Mouse (Mus musculus): Measurements from ENCODE around the gene Clasp1. TPM values are rescaled to one million over a fixed set of nuclear protein-coding genes. Genes with fewer than 3 reads are reported as not detected.

The Clasp1 gene
- total and polyA plus RNA-seq, 3 experiments = 13.9 to 21.3 TPM; not detected in 1

DNA sequence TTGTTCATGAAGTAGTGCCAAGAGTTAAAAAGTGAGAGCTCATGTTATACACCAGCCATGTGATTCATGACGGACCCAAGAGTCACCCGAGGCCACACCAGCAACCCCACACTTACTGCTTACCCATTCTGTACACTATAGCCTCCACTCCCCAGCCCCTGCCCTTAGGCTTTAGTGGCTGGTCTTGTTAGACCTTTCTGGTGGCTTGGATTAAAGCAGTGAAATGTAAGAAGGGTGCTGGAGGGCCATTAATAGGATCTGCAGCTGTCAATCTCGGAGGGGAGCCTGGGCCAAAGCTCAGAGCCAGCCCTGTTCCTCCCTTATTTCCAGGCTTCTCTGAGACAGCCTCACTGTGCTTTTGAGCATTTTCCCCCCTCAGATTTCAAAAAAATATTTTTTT lies 56.1 kb downstream of the Clasp1 start:
- H3K9ac ChIP-seq (ENCODE audit: control insufficient read depth, low read depth, low read length, poor library complexity, severe bottlenecking) = no peak overlapping the region
- DNase-seq (ENCODE audit: low read depth, low spot score) = no peak

DNA sequence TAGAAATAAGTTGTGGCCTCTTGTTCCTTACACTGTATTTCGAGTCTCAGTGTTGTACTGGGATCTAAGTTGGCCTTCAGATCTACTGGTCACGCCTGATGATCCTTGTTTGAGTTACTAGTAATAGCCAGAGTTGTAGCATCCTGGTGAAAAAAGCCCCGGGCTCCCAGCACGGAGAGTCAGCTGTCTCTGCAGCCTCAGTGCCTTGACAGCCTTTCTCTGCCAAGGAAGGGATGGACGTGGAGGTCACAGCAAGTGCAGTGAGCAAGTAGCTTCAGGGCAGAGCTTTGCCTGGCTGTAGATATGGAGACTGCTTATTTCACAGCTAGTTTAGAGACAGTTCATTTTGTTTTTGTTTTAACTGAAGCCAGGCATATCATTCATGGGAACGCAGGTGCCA lies 56.6 kb downstream of the Clasp1 start:
- no peak for DNase-seq (ENCODE audit: low read depth, low spot score)
- no peak for TF ChIP-seq POLR2AphosphoS2 (IDR thresholded peaks at IDR 0.05; ENCODE audit: low read length)
- TF ChIP-seq MYC (IDR thresholded peaks at IDR 0.05; ENCODE audit: low read depth, low read length) = no peak
- TF ChIP-seq SMC3 (IDR thresholded peaks at IDR 0.05; ENCODE audit: low read depth, low read length) = no peak
- TF ChIP-seq CHD1 (IDR thresholded peaks at IDR 0.05; ENCODE audit: low read depth, low read length) = no peak
- no peak for TF ChIP-seq ZMIZ1 (IDR thresholded peaks at IDR 0.05; ENCODE audit: low read depth, low read length)
- no peak for TF ChIP-seq MAX (IDR thresholded peaks at IDR 0.05; ENCODE audit: low read length)
- TF ChIP-seq CTCF (IDR thresholded peaks at IDR 0.05 in 2 of 3, conservative IDR thresholded peaks at IDR 0.05 in 1 of 3; ENCODE audit: control insufficient read depth in 1 of 3, insufficient read depth in 1 of 3, low read depth in 2 of 3, low read length in 3 of 3, poor library complexity in 1 of 3, severe bottlenecking in 1 of 3) = no peak
- no peak for TF ChIP-seq MAFK (IDR thresholded peaks at IDR 0.05; ENCODE audit: borderline replicate concordance, low read depth, low read length)
- Histone ChIP-seq H3K79me2 (ENCODE audit: control insufficient read depth, insufficient read depth, low read length, poor library complexity) (0 out of 2 replicates have a peak, but pooled peaks cover 2% of the 10 kb centered on the region), H3K9me3 (replicated peaks; ENCODE audit: insufficient read depth, low read length) (no peaks in the 10 kb centered on the region), H3K4me3 (ENCODE audit: control insufficient read depth in 1 of 2, insufficient read depth in 1 of 2, low read depth in 2 of 2, low read length in 2 of 2) (no peak overlapping the region), H3K36me3 (ENCODE audit: control insufficient read depth in 1 of 2, insufficient read depth in 2 of 2, low read length in 2 of 2) (peaks cover 0 to 2% of the 10 kb centered on the region in 2 experiments; a peak in 3 of 4 replicates), H3K9ac (ENCODE audit: control insufficient read depth, low read depth, low read length, poor library complexity, severe bottlenecking) (no peak overlapping the region), H3K4me1 (ENCODE audit: control insufficient read depth in 1 of 2, insufficient read depth in 2 of 2, low read length in 2 of 2) (peaks cover 0 to 6% of the 10 kb centered on the region in 2 experiments; a peak in 1 of 4 replicates), H3K27me3 (ENCODE audit: control insufficient read depth in 1 of 2, insufficient read depth in 2 of 2, low read length in 2 of 2) (no peaks in the 10 kb centered on the region), H3K27ac (ENCODE audit: control insufficient read depth, low read depth, low read length) (no peak overlapping the region)

More for the DNA sequence above, 56.1 kb downstream of the Clasp1 start:
- H3K36me3 ChIP-seq (ENCODE audit: control insufficient read depth in 1 of 2, insufficient read depth in 2 of 2, low read length in 2 of 2) = peaks cover 0 to 2% of the 10 kb centered on the region in 2 experiments; a peak in 3 of 4 replicates
- H3K4me1 ChIP-seq (ENCODE audit: control insufficient read depth in 1 of 2, insufficient read depth in 2 of 2, low read length in 2 of 2) = peaks cover 0 to 6% of the 10 kb centered on the region in 2 experiments; a peak in 1 of 4 replicates
- no peak overlapping the region for H3K4me3 ChIP-seq (ENCODE audit: control insufficient read depth in 1 of 2, insufficient read depth in 1 of 2, low read depth in 2 of 2, low read length in 2 of 2)
- H3K27me3 ChIP-seq (ENCODE audit: control insufficient read depth in 1 of 2, insufficient read depth in 2 of 2, low read length in 2 of 2) = no peaks in the 10 kb centered on the region
- no peak for TF ChIP-seq RAD21 (IDR thresholded peaks at IDR 0.05; ENCODE audit: low read depth, low read length)
- no peak for TF ChIP-seq SMC3 (IDR thresholded peaks at IDR 0.05; ENCODE audit: low read depth, low read length)
- no peaks in the 10 kb centered on the region for H3K9me3 ChIP-seq (replicated peaks; ENCODE audit: insufficient read depth, low read length)
- no peak overlapping the region for H3K27ac ChIP-seq (ENCODE audit: control insufficient read depth, low read depth, low read length)
- 0 out of 2 replicates have a peak, but pooled peaks cover 2% of the 10 kb centered on the region for H3K79me2 ChIP-seq (ENCODE audit: control insufficient read depth, insufficient read depth, low read length, poor library complexity)

DNA sequence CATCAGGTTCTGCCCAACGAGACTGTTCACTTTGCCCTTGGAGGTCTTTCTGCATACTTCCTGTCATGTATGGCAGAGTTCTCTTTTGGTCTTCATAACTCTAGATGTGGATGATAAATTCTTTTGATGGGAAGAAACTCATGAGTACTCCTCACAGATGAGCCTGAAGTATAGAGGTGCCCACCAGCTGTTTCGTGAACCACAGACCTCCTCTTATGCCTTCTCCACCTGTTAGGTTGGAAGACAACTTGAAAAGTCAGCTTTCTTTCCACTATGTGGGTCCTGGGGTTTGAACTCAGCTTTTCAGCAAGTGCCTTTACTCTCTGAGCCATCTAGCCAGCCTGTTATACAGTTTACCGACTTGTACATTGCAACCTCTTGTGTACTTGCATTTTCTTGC lies 57.1 kb downstream of the Clasp1 start:
- no peak overlapping the region for H3K4me3 ChIP-seq (ENCODE audit: control insufficient read depth in 1 of 2, insufficient read depth in 1 of 2, low read depth in 2 of 2, low read length in 2 of 2)
- no peaks in the 10 kb centered on the region for H3K27me3 ChIP-seq (ENCODE audit: control insufficient read depth in 1 of 2, insufficient read depth in 2 of 2, low read length in 2 of 2)
- no peak overlapping the region for H3K9ac ChIP-seq (ENCODE audit: control insufficient read depth, low read depth, low read length, poor library complexity, severe bottlenecking)
- no peaks in the 10 kb centered on the region for H3K9me3 ChIP-seq (replicated peaks; ENCODE audit: insufficient read depth, low read length)
- H3K79me2 ChIP-seq (ENCODE audit: control insufficient read depth, insufficient read depth, low read length, poor library complexity) = 0 out of 2 replicates have a peak, but pooled peaks cover 2% of the 10 kb centered on the region
- TF ChIP-seq USF1 (IDR thresholded peaks at IDR 0.05; ENCODE audit: low read depth, low read length) = no peak
- no peak for TF ChIP-seq SMC3 (IDR thresholded peaks at IDR 0.05; ENCODE audit: low read depth, low read length)
- TF ChIP-seq USF2 (IDR thresholded peaks at IDR 0.05; ENCODE audit: borderline replicate concordance in 1 of 2, insufficient read depth in 1 of 2, low read depth in 1 of 2, low read length in 2 of 2) = no peak
- no peak for TF ChIP-seq SIN3A (IDR thresholded peaks at IDR 0.05; ENCODE audit: low read length)
- TF ChIP-seq MEF2A (IDR thresholded peaks at IDR 0.05; ENCODE audit: extremely low read depth, insufficient replicate concordance, low read depth, low read length, poor library complexity, severe bottlenecking) = no peak
- peaks cover 0 to 6% of the 10 kb centered on the region in 2 experiments; a peak in 1 of 4 replicates for H3K4me1 ChIP-seq (ENCODE audit: control insufficient read depth in 1 of 2, insufficient read depth in 2 of 2, low read length in 2 of 2)
- no peak for DNase-seq (ENCODE audit: low read depth, low spot score)
- H3K36me3 ChIP-seq (ENCODE audit: control insufficient read depth in 1 of 2, insufficient read depth in 2 of 2, low read length in 2 of 2) = peaks cover 0 to 2% of the 10 kb centered on the region in 2 experiments; a peak in 3 of 4 replicates
- H3K27ac ChIP-seq (ENCODE audit: control insufficient read depth, low read depth, low read length) = no peak overlapping the region

All from MEL (cell line).